Mouse (Mus musculus) liver, adult 2 months (tissue): Measurements from ENCODE around the gene Ugt1a9.
"Not testable (repeated sequence)": the region's sequence is repeated elsewhere in the genome, so short reads cannot be mapped to it uniquely, and the experiment has no call there.

Experiments used
- CTCF ChIP-seq: fragments of 200-500 bp; IDR thresholded peaks from 2 replicates; pipeline ENCODE4 v1.5.1; 2011; ENCODE audit warnings: low read depth, low read length, control low read depth
- POLR2A ChIP-seq: fragments of 200-500 bp; IDR thresholded peaks from 2 replicates; pipeline ENCODE4 v1.6.1; 2011; ENCODE audit warnings: low read length, control low read depth; ENCODE audit not compliant: insufficient read depth; ENCODE audit errors: extremely low read depth

DNA sequence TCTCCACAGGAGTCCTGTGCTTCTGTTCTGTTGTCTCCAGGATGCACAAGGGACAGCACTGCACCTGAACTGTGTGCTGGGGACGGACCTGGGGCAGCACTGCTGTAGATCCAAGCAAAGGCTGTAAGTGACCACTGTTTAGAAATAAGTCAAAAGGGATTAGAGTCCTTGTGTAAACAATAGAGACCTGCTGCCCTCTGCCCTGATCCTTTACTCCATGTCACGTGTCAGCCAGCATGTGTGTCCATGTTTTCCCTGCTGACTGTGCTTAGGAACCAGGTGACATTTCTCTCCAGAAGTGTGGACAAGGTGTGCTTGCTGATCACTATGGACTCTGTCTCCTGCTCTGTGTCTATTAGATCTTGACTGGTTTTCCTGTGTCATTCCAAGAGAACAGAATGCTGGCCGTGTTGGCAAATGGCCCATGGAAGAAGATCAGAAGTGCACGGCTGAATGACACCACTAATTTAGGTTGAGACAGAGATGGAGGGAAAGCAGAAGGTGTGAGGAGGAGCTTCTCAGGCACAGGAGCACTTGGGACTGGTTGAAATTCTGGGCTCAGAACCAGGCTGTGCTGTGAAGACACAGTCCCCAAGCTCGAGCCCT is 25.7 kb upstream of the Ugt1a9 start:
- not testable (repeated sequence) for TF ChIP-seq CTCF, POLR2A
